ENCODE assay signal across 15 mouse cellular contexts in genomic region chr9:106300176-106300803, GRCm38 (mm10). TPM values are rescaled to one million over a fixed set of nuclear protein-coding genes. Genes with fewer than 3 reads are reported as not detected.
DNase-seq lines count a peak whose midpoint lies in the region; ATAC-seq and TF ChIP-seq lines count a peak whose summit lies in the region.
"Had no signal": no experiment of that assay in that cellular context is flagged by ENCODE, and none has a peak within 500 bp of the region (broad histone marks: within the 10 kb centered on the region; RNA-seq: fewer than 3 reads in every experiment).

No protein-coding gene starts in this region.

- H3K9ac ChIP-seq in kidney, postnatal 0 days (ENCODE audit: low read depth, low read length), result no peak overlapping the region
- no peak overlapping the region for H3K9ac ChIP-seq in liver, embryonic 11.5 days (ENCODE audit: low read depth, low read length)
- H3K9ac ChIP-seq: heart, embryonic 12.5 days had no signal

- H3K4me1 ChIP-seq in kidney, postnatal 0 days (replicated peaks; ENCODE audit: insufficient read depth, low read length), result 0 out of 2 replicates have a peak, but pooled peaks cover 8% of the 10 kb centered on the region
- peaks cover 5% of the 10 kb centered on the region; the same call in 1 of the 2 replicates for H3K4me1 ChIP-seq in kidney, adult 2 months (ENCODE audit: control insufficient read depth, insufficient read depth, low read length)
- H3K4me1 ChIP-seq in liver, embryonic 11.5 days (replicated peaks; ENCODE audit: control insufficient read depth, insufficient read depth, low read length), result peaks cover 12% of the 10 kb centered on the region; the same call in 1 of the 2 replicates

- no peaks in the 10 kb centered on the region for H3K9me3 ChIP-seq in kidney, postnatal 0 days (replicated peaks; ENCODE audit: low read length)
- no peaks in the 10 kb centered on the region for H3K9me3 ChIP-seq in liver, embryonic 11.5 days (ENCODE audit: control insufficient read depth, low read length)
- H3K9me3 ChIP-seq: heart, embryonic 12.5 days had no signal

- TF ChIP-seq POLR2A in kidney, adult 2 months (IDR thresholded peaks at IDR 0.05; ENCODE audit: low read depth, low read length), result no peak

- H3K4me3 ChIP-seq in kidney, postnatal 0 days (replicated peaks; ENCODE audit: low read depth, low read length), result no peak overlapping the region
- H3K4me3 ChIP-seq in kidney, adult 2 months (ENCODE audit: insufficient read depth, low read depth, low read length), result no peak overlapping the region
- no peak overlapping the region for H3K4me3 ChIP-seq in liver, embryonic 11.5 days (ENCODE audit: low read depth, low read length)
- H3K4me3 ChIP-seq: heart, embryonic 12.5 days had no signal

- peak overlapping the region; percentile 25; the same call in 1 of the 2 replicates for H3K4me2 ChIP-seq in kidney, postnatal 0 days (ENCODE audit: low read length)
- no peak overlapping the region for H3K4me2 ChIP-seq in liver, embryonic 11.5 days
- H3K4me2 ChIP-seq: heart, embryonic 12.5 days had no signal

- ATAC-seq in kidney, postnatal 0 days (replicated peaks; ENCODE audit: low FRiP score, low read depth), result no peak
- ATAC-seq in CD4-positive, CD25-positive, alpha-beta regulatory T cell, adult 4 months, result no peak
- ATAC-seq in liver, embryonic 11.5 days (replicated peaks; ENCODE audit: low FRiP score), result no peak
- ATAC-seq: forebrain, embryonic 16.5 days; hindbrain, embryonic 16.5 days had no signal

- no peak for TF ChIP-seq CTCF in kidney, postnatal 0 days (IDR thresholded peaks at IDR 0.05; ENCODE audit: low read depth)
- no peak for TF ChIP-seq CTCF in kidney, adult 2 months (conservative IDR thresholded peaks at IDR 0.05; ENCODE audit: insufficient read depth, insufficient read length, low read depth, low read length)

- 43% methylated on average over 20 of the region's 20 CpGs for WGBS in kidney, postnatal 0 days
- 72% methylated on average over 20 of the region's 20 CpGs for WGBS in kidney, adult 2 months
- 87% methylated on average over 20 of the region's 20 CpGs for WGBS in liver, embryonic 11.5 days

- DNase-seq in kidney, postnatal 0 days (ENCODE audit: low spot score), result peak; percentile 31
- no peak for DNase-seq in kidney, adult 2 months
- DNase-seq in layer of hippocampus, adult 11-12 months (ENCODE audit: low spot score), result peak; percentile 90
- peak; percentile 86 to 94 for DNase-seq in left cerebral cortex, adult 9 months (ENCODE audit: low spot score in 2 of 2)
- peak; percentile 48 for DNase-seq in right cerebral cortex, postnatal 4 days
- DNase-seq in liver, embryonic 11.5 days (ENCODE audit: low spot score), result no peak
- DNase-seq in gastrocnemius, adult 18-20 months (ENCODE audit: low spot score), result no peak
- DNase-seq: adrenal gland, adult 8-10 months; kidney, postnatal 36 days; lung, adult 18-20 months; thymus, adult 2 months had no signal

- 0 out of 2 replicates have a peak, but pooled peaks cover 6% of the 10 kb centered on the region for H3K36me3 ChIP-seq in kidney, postnatal 0 days (ENCODE audit: insufficient read depth, low read length)
- H3K36me3 ChIP-seq in kidney, adult 2 months (ENCODE audit: control insufficient read depth, insufficient read depth, low read length), result no peaks in the 10 kb centered on the region
- peaks cover 2% of the 10 kb centered on the region for H3K36me3 ChIP-seq in liver, embryonic 11.5 days (ENCODE audit: control insufficient read depth, insufficient read depth, low read length)

- H3K27me3 ChIP-seq in kidney, postnatal 0 days (ENCODE audit: insufficient read depth, low read length), result no peaks in the 10 kb centered on the region
- H3K27me3 ChIP-seq in kidney, adult 2 months (replicated peaks; ENCODE audit: control insufficient read depth, insufficient read depth, low read length), result no peaks in the 10 kb centered on the region
- no peaks in the 10 kb centered on the region for H3K27me3 ChIP-seq in liver, embryonic 11.5 days (replicated peaks; ENCODE audit: control insufficient read depth, insufficient read depth, low read length)
- H3K27me3 ChIP-seq: heart, embryonic 12.5 days had no signal

- H3K27ac ChIP-seq in kidney, postnatal 0 days, result no peak overlapping the region
- H3K27ac ChIP-seq in kidney, adult 2 months (ENCODE audit: insufficient read depth, low read depth, low read length), result no peak overlapping the region
- no peak overlapping the region for H3K27ac ChIP-seq in liver, embryonic 11.5 days (ENCODE audit: low read depth, low read length)

RNA-seq across cellular contexts. Expression of gene Poc1a, which starts 19.4 kb away (rescaled TPM):
- polyA plus RNA-seq in kidney, postnatal 0 days (2015; fragmentation: Nextera tagmentation; extraction: Ambion mirVana), result 13.1 and 14.5 TPM in 2 replicates
- polyA plus RNA-seq in kidney, adult 2 months (2012; rRNA removed), result 5.8 and 6.1 TPM in 2 replicates
- polyA plus RNA-seq in CD4-positive, CD25-positive, alpha-beta regulatory T cell, adult 4 months (2017; shearing (Covaris generic)), result 1 to 10 TPM; 2.3 to 8.0 TPM
- 36.6 and 39.0 TPM in 2 replicates for polyA plus RNA-seq in liver, embryonic 11.5 days (2014; fragmentation: Nextera tagmentation; extraction: Ambion mirVana)
- total RNA-seq in gastrocnemius, adult 18-20 months (2021), result 1 to 10 TPM; 1.8 to 1.9 TPM

RNA-seq across cellular contexts. Expression of gene Alas1, which starts 51.8 kb away (rescaled TPM):
- 142 and 152 TPM in 2 replicates for polyA plus RNA-seq in kidney, postnatal 0 days (2015; fragmentation: Nextera tagmentation; extraction: Ambion mirVana)
- 315 and 343 TPM in 2 replicates for polyA plus RNA-seq in kidney, adult 2 months (2012; rRNA removed)
- polyA plus RNA-seq in CD4-positive, CD25-positive, alpha-beta regulatory T cell, adult 4 months (2017; shearing (Covaris generic)), result 10 to 100 TPM; 43.4 to 74.4 TPM
- 57.4 and 67.9 TPM in 2 replicates for polyA plus RNA-seq in liver, embryonic 11.5 days (2014; fragmentation: Nextera tagmentation; extraction: Ambion mirVana)
- total RNA-seq in gastrocnemius, adult 18-20 months (2021), result 100 to 1,000 TPM; 206 to 228 TPM

Comparison
In these comparisons a context has a peak if more than half of its experiments do, and no peak if none do; other contexts are left out.
1. DNase-seq: peak in kidney, postnatal 0 days (single experiment), layer of hippocampus, adult 11-12 months (single experiment), left cerebral cortex, adult 9 months (2 of 2) and right cerebral cortex, postnatal 4 days (single experiment); none in kidney, adult 2 months (single experiment), liver, embryonic 11.5 days (single experiment) and gastrocnemius, adult 18-20 months (single experiment).